Mouse (Mus musculus) adrenal gland, postnatal 25 days (tissue): ENCODE measurements around the gene Cxcl13. TPM values are rescaled to one million over a fixed set of nuclear protein-coding genes. Genes with fewer than 3 reads are reported as not detected.
"Not testable (repeated sequence)": the region's sequence is repeated elsewhere in the genome, so short reads cannot be mapped to it uniquely, and the experiment has no call there.

ENCODE experiments used
- DNase-seq: peaks from one replicate; pipeline ENCODE4 v3.0.0; 2021; ENCODE audit warnings: mixed read lengths
- long read RNA-seq: library from polyadenylated mRNA; stranded (forward); transcript quantifications from one replicate; pipeline ENCODE4 v2.0.0, GENCODE M21; 2021
- total RNA-seq: library from RNA; stranded (reverse); gene quantifications from 2 replicates; pipeline ENCODE4 v1.2.3, GENCODE M21; 2021

Gene Cxcl13
- total RNA-seq = not detected in 2 replicates
- long read RNA-seq, partial matches to known transcripts = 0 of 2 reads
- long read RNA-seq, other reads (novel, unspliced or antisense) = 0 of 2 reads

- DNase-seq = no peak
Observed at GRCm38 (mm10) chr5:95956651-95957050, at the start of gene Cxcl13. Gene Cxcl13 (plus strand): TSS chr5:95956951.

GRCm38 (mm10) chr5:95911006-95911405 lies 45.7 kb upstream of the Cxcl13 start:
- DNase-seq = no peak

GRCm38 (mm10) chr5:95918491-95918890 lies 38.3 kb upstream of the Cxcl13 start:
- no peak for DNase-seq

- DNase-seq = no peak
Observed at GRCm38 (mm10) chr5:95924023-95924422, 32.7 kb upstream of the Cxcl13 start.

- no peak for DNase-seq
Observed at GRCm38 (mm10) chr5:95925204-95925930, 31.4 kb upstream of the Cxcl13 start.

GRCm38 (mm10) chr5:95925931-95926263 lies 30.9 kb upstream of the Cxcl13 start:
- DNase-seq = no peak

GRCm38 (mm10) chr5:95935035-95935434 lies 21.7 kb upstream of the Cxcl13 start:
- no peak for DNase-seq

GRCm38 (mm10) chr5:95936068-95936467 lies 20.7 kb upstream of the Cxcl13 start:
- DNase-seq = no peak

- no peak for DNase-seq
Observed at GRCm38 (mm10) chr5:95937129-95937528, 19.6 kb upstream of the Cxcl13 start.

GRCm38 (mm10) chr5:95938044-95938625 lies 18.6 kb upstream of the Cxcl13 start:
- DNase-seq = no peak

GRCm38 (mm10) chr5:95940682-95941221 lies 16.0 kb upstream of the Cxcl13 start:
- no peak for DNase-seq

GRCm38 (mm10) chr5:95941562-95941961 lies 15.2 kb upstream of the Cxcl13 start:
- no peak for DNase-seq

- no peak for DNase-seq
Observed at GRCm38 (mm10) chr5:95945120-95945519, 11.6 kb upstream of the Cxcl13 start.

GRCm38 (mm10) chr5:95946344-95946743 lies 10.4 kb upstream of the Cxcl13 start:
- DNase-seq = peak; percentile 18

GRCm38 (mm10) chr5:95948641-95949040 lies 8.1 kb upstream of the Cxcl13 start:
- DNase-seq = no peak

GRCm38 (mm10) chr5:95949946-95950701 lies 6.6 kb upstream of the Cxcl13 start:
- peak; percentile 28 for DNase-seq

GRCm38 (mm10) chr5:95964940-95965339 lies 8.2 kb downstream of the Cxcl13 start:
- no peak for DNase-seq

GRCm38 (mm10) chr5:95966621-95967020 lies 9.9 kb downstream of the Cxcl13 start:
- DNase-seq = no peak

GRCm38 (mm10) chr5:95970845-95971244 lies 14.1 kb downstream of the Cxcl13 start:
- peak; percentile 54 for DNase-seq

GRCm38 (mm10) chr5:95972208-95972607 lies 15.5 kb downstream of the Cxcl13 start:
- DNase-seq = no peak

- DNase-seq = not testable (repeated sequence)
Observed at GRCm38 (mm10) chr5:95973806-95974205, 17.1 kb downstream of the Cxcl13 start.

- DNase-seq = no peak
Observed at GRCm38 (mm10) chr5:95976299-95976698, 19.5 kb downstream of the Cxcl13 start.
